Mouse (Mus musculus): ENCODE results near the gene Fxyd3.

- TF ChIP-seq POLR2A (IDR thresholded peaks at IDR 0.05; ENCODE audit: borderline replicate concordance, low read depth, low read length) (no peak), CTCF (IDR thresholded peaks at IDR 0.05; ENCODE audit: low read depth, low read length) (no peak)
These were observed 40.2 kb upstream of the Fxyd3 start for GRCm38 (mm10) chr7:31116721-31117145.

All from bone marrow macrophage, adult 2 months (primary cell).